Mouse (Mus musculus) CD4-positive, CD25-positive, alpha-beta regulatory T cell, adult 2 months (primary cell): Measurements from ENCODE around the gene Smarcc1.

Experiments
- DNase-seq: peaks from one replicate; pipeline ENCODE4 v3.0.0-alpha.2; 2012; ENCODE audit warnings: low read depth, low spot score

Smarcc1 gene

DNA sequence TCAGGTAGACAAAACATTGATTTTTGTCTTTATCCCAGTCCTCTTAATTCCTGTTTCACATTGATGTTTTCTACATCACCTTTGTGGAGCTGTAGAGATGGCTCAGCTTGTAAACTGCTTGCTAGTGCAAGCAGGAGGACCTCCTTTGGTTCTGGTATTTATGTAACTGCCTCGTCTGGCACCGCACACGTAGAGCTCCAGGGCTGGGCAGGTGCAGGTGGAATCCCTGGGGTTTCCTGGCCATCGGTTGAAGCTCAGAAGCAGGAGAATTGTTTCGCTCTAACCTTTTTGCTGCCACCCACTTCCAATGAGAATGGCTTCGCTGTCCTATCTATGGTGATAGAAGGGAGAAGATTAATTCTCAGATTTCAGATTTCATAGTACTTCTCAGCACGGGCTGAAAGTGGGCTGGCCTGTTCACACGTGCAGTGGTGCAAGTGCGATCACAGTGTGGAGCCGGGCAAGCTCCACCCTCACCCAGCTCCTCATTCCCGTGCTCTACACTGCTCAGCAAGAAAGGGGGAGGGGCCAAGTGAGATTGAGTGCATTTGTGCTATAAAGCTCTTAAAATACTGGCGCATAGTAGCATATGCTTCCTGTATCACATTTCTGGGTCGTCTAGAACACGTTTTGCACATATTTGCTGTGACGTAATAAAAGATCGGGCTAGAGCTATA lies 113.0 kb downstream of the Smarcc1 start:
- DNase-seq, result no peak

DNA sequence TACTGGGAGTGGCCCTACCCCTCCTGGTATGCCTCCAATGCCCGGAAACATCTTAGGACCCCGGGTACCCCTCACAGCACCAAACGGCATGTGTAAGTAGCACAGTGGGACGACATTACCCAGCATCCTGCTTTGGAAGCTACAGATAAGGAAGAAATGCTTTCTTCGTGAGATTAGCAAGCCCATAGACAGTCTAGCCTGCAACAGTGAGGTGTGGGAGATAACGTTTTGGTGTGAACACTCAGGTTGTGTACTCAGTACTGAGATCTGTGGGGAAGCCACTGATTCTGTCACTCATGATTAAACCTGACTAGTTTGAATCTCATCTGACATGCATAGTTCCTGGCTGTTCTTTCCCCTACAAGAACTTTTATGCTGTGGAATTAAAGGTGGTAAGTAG lies 117.5 kb downstream of the Smarcc1 start:
- no peak for DNase-seq

DNA sequence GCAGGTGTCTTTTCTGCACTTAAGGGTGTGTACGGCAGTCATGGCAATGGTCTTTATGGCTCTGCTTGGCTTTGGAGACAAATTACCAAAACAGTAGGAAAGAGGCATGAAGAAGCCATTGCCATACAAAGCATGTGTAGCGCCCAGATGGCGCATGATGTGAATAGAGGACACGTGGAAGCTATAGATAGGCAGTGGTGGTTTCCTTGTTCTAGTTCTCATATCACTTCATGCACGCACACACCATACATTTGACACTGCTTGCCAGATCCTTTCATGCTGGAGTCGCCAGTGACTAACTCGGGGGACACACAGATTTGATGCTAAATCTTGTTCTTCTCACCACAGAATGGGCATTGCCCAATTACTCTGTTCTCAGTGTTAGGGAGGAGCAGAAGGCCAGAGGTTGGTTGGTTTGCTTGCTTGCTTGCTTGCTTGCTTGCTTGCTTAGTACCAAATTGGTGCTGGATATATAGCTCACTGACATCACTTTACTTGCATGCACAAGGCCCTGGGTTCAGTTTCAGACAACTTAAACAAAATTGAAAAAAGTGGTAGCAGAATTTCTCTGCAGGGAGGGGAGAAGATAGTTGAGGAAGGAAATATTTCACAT lies 125.8 kb downstream of the Smarcc1 start, which contains the start of gene Cspg5:
Gene Cspg5 (plus strand): TSS at position 563 of the 613 bp plus-strand sequence.
- no peak for DNase-seq

DNA sequence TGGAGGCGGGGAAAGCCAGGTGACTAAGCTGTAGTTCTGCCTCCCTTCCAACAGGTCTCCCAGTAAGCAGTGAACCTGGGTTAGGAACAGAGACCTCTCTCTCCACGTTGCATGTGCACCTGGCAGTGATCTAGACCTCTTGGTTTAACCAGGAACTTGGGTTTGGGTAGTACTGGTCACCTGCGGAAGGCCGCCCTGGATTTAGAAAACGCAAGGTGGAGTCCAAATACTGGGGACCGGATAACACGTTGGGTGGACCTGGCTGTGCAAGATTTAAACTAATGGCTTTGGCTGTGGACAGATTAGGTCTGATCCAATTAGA lies 127.0 kb downstream of the Smarcc1 start:
- no peak for DNase-seq

DNA sequence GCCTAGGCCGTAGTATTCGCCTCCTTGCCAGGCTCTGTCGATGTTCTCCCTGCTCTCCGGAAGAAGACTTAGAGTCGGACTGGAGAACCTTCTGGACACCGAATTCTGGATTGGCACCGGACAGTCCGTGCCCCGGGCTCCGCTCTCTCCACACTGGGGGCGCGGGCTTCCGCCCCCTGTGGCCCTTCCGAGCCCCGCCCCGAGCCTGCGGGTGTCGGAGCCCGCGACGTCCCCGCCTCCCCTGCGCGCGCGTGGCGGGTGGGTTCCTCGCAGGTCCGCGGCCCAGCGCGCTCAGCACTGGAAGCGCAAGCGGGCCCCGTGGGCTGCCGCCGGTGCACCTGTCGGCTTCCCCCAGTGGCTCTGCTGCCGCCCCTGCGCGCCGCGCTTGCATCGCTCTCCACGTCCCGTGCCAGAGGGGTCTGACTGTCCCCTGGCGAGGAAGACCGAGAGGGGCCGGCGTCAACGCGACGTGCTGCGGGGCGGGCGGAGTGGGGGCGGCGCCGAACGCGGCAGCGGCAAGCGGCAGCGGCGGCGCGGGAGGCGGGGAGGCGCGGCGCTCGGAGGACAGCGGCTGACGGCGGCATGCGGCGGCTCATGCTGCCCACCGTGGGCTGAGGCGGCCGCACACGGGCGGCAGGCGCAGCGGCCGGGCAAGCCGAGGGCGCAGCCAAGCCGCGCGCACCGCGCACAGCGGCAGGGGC lies 127.5 kb downstream of the Smarcc1 start:
- DNase-seq, result peak; percentile 31

DNA sequence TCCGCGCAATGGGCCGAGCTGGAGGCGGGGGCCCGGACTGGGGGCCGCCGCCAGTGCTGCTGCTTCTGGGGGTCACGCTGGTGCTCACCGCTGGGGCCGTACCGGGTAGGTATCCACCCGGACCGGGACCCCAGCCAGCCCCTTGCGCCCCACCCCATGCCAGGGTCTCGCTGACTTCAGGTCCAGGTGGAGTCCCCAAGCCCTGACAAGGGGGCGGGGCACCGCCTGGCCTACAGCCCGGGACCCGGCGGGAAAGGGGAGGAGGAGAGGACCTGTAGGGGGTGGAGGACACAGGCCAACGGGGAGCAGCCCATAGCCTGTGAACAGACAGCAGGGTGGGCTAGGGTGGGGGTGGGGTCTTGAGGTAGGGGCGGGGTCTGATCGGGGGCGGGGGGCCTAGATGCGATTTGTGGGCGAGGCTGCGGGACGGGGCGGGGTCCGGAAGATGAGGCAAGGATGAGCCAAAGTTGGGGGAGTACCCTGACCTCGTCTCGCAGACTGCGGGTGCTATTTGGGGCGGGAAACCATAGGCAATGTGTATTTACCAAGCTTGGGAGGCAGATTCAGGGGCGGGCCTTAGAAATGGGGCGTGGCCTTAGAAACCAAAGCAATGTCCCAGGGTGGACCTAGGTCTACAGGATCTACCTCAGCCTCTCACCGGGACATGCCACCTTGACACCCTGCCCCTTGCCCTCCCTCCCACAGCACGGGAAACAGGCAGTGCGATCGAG lies 128.2 kb downstream of the Smarcc1 start:
- DNase-seq, result peak; percentile 48

DNA sequence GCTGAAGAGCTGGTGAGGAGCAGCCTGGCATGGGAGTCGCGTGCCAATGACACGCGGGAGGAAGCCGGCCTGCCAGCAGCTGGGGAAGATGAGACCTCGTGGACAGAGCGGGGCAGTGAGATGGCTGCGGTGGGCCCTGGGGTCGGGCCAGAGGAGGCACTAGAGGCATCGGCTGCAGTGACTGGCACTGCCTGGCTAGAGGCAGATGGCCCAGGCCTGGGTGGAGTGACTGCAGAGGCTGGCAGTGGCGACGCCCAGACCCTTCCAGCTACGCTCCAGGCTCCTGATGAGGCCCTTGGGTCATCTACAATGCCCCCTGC lies 128.8 kb downstream of the Smarcc1 start:
- no peak for DNase-seq

DNA sequence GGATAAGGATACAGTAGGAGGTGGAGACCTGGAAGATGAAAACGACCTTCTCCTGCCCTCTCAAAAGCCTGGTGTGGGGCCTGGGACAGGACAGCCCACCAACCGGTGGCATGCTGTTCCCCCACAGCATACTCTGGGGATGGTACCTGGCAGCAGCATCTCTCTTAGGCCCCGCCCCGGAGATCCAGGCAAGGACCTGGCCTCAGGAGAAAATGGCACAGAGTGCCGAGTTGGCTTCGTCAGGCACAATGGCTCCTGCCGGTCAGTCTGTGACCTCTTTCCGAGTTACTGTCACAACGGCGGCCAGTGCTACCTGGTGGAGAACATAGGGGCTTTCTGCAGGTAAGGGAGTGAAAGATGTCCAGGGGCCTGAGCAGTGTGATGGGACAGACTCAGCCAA lies 129.5 kb downstream of the Smarcc1 start:
- no peak for DNase-seq

DNA sequence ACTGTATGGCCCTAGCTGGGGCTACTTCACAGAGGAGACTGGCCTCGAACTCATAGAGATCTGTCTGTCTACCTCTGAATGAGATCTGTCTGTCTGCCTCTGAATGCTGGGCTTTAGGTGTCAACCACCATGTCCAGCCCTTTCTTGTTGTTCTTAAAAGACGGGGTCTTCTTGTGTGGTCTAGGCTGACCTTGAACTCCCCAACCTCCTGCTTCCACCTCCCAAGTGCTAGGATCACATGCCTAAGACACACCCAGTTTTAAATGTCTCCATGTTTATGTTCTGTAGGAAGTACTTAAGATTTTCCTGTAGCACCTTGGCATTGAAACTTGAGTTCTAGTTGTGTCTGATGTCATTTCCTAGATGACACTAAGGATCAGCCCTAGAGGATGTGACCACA lies 131.4 kb downstream of the Smarcc1 start:
- no peak for DNase-seq

DNA sequence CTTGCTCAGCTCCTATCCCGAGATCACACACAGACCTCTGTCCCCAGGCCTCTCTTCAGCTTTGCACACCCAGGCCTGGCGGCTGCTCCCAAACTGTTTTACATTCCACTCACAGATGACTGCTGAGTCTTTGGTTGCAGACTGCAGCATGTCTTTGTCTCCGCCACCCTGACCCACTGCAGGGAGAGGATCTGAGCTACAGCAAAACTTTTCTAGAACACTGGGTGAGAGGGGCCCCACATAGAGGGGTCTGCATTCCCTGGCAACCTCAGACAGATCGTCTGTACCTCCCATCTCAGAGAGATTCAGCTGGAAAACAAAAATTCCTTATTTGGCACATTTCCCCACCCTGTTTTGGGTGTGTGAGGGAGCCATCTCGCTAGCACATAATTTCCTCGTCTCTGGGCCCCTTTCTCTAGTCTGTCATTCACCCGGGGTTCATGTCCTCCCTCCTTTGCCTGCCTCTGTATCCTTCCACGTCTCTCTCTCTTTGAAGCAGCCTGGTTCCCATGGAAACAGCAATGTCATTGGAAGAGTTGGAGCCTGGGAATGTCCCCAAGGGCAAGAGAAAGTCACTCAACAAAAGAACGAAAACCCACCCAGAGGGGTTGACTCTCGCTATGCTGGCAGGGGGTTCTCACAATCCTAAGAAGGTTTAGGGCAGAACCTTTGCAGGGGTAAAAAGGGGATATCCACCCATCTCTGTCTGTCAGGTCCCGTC lies 132.5 kb downstream of the Smarcc1 start:
- no peak for DNase-seq

DNA sequence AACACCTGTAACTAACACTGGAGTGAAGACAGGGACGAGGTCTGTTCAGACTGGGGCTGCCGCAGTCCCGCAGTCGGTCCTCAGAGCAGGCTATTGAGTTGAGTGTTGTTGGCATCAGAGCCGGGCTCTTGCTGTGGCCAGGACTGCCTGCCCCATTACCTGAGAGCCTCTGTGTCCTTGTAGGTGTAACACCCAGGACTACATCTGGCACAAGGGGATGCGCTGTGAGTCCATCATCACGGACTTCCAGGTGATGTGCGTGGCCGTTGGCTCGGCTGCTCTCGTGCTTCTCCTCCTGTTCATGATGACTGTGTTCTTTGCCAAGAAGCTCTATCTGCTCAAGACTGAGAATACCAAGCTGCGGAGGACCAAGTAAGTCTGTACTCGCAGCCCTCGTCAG lies 133.3 kb downstream of the Smarcc1 start:
- DNase-seq, result no peak

DNA sequence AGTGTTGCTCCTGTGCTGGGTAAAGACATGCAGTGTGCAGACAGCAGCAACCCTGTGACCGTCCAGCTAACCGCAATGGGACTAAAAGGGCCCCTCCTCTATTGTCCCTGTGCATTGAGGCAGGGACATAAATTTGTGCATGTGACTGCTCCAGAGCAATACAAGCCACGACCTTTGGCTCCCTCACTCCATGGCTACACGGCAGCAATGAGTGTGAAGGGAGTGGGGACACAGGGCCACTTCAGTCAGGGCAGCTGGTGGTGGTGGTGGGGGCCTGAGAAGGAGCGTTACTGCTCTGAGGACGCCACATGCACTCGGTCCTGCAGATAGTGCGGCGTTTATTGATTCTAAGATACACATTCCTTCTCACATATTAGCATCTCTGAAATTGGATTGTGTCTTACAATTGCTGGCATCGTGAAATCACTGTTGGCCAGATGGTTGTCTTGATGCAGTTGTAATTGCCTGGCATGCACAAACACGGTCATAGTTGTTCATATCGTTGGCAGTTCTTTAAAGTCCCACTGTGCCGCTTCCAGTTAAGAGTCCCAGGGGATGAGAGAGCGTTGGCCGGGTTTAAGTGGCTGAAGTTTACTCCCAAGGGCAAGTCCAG lies 138.0 kb downstream of the Smarcc1 start:
- no peak for DNase-seq

DNA sequence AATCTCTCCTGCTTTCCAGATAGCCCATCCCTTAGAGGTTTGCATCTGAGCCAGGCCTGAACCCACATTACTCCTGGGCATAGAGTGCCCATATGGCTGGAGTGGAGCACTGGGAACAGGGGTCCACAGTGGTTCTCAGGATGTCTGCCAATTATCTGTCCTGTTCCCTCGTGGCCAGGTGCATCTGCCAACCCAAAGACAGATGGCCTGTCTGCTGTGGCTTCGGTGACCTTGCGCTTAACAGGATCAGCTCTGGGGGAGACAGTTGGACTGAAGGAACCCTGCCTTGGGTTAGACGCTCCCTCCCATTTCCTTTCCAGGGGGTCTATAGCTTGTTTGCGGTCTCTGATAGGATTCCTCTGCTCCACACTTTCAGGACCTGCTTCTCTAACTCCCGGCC lies 141.1 kb downstream of the Smarcc1 start:
- no peak for DNase-seq

DNA sequence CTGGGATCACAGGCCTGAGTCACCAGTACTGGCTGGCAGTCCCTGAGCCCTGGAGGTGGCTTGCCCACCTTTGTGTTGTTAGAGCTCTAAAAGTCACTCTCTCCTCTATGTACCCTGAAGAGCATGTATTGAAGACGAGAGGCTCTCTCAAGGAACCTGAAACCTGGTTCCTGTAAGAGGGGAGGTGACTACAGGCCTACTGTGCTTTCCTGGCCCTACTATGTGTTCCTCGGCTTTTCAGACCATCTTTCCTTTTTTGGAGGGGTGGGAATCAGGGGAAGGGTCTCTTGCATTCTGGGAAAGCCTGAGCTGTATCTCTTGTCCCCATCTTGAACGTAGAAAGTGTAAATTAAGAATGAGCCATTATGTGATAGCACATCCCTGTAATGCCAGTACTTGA lies 141.6 kb downstream of the Smarcc1 start:
- no peak for DNase-seq

DNA sequence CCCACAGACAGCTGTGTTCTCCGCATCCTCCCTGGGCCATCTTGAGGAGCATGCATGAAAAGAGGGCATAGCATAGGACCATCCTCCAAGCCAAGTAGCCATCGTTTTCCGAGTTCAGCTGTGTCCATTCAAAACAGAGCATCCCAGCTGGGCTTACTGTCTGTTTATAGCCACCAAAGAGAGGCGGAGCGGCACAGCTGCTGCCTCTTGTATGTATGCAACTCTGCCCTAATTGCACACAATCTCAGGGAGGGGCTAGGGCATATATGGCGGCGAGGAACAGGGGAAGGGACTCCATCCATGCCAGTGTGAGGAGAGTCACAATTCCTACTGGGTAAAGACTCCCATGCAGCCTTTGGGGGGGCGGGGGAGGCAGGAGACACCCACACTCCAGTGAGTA lies 145.7 kb downstream of the Smarcc1 start:
- DNase-seq, result no peak

DNA sequence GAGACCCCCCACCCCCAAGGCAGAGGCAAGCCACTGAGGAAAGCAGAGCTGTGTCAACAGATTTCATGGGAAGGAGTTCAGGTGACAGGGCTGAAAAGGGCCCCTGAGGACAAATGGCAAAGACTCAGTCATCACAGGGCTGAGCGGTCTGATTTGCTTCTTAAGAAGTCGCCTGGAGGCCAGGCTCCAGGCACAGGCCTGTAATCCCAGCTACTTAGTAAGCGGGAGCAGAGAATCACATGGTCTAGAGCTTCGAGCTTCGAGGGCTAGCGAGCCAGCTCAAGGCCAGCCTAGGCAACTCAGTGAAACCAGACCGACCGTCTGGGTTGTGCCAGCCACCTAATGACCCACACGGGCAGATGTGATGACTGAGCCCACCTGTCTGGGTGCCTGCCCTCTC lies 147.5 kb downstream of the Smarcc1 start:
- DNase-seq, result no peak

DNA sequence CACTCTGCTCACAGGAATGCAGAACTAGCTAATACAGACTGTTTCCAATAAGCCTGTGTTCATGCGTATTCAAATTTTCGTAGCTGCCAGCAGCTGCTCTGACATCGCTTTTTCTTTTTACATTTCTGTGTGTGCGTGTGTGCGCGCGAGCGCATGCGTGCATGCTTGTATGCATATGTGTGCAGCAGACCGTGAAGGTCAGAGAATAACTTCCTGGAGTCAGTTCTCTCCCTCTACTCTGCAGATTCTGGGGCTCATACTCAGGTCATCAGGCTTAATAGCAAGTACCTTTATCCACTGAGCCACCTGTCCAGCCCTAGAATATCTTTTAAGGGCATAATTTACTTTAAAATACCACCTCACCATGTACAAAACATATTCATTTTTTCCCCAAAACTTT lies 150.9 kb downstream of the Smarcc1 start:
- DNase-seq, result no peak

DNA sequence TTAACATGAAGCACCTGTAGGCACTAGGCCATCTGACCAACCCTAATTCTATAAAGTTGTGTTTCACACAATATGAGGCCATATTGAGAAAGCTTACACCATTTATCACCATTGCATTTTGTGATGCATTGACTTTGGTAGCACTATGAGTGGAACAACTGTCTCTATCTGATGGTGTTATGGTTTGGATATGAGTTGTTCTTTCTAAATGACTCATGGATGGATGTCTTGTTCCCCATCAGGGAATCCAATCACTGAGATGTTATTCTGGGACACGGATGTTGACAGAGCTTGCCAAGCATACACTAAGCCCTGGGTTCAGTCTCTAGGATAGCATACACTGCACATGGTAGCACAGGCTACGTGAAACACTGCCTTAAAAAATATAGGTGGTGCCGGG lies 154.8 kb downstream of the Smarcc1 start:
- DNase-seq, result no peak

DNA sequence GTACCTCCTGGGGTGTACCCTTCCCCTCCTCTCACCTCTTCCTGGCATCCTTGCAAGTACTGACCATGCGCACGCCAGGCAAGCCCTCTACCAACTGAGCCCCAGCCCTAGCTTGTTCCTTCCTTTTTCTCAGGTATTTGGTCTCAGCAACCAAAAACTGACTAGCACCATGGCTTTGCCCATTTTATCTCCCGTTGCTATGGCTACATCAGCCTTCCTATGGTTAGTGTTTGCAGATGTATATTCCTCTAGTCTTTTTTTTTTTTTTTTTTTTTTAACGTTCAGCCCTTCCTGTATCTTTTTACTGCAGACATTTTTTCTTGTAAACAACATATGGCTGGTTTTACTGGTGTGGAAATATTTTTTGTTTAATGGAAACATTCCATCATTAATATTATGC lies 156.0 kb downstream of the Smarcc1 start:
- DNase-seq, result no peak

DNA sequence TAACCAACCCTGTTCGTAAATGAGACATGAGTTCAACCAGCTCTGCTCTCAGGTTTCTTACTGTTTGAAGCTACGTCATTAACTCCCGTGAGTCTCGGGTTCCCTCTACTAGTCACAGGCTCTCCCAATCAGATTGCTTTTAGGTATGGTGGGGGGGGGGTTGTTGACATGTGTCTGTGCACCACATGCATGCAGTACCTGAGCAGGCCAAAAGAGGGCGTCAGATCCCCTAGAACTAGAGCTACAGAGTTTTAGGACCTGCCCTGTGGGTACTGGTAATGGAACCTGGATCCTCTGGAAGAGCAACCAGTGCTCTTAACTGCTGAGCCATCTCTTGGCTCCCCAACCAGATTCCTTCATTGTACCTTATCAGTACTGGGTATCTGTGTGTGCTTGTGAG lies 158.4 kb downstream of the Smarcc1 start:
- peak; percentile 19 for DNase-seq

DNA sequence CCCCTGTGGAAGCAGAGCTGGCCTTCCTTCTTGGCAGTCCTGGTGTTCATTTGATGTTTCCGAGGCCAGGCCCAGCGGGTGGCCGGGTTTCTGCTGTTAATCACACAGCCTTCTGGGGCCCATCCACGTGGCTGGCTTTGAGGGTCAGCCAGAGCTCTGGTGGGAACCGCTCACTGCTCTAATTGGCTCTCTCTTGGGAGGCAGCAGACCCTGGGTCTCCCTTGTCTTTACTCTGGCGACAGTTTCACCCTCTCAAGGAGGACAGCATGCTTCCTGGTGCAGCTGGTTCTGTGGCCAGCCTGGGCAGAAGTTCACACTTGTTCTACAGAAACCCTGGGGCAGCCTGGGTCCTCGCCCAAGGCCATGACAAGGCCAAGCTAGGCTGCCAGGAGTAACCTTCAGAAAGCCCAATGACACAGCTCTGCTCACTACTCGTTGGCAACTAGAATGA lies 159.9 kb downstream of the Smarcc1 start:
- DNase-seq, result no peak
